ENCODE assay signal across 15 mouse cellular contexts in genomic region chr11:10194774-10195173, GRCm38 (mm10).
"Had no signal": no experiment of that assay in that cellular context is flagged by ENCODE, and none has a peak within 500 bp of the region (broad histone marks: within the 10 kb centered on the region; RNA-seq: fewer than 3 reads in every experiment).

No protein-coding gene starts in this region.

- ATAC-seq: liver, postnatal 0 days; lung, postnatal 0 days; midbrain, embryonic 16.5 days had no signal

- DNase-seq: liver, postnatal 0 days; lung, adult 2 months; lung, postnatal 14 days; lung, postnatal 36 days; midbrain, embryonic 14.5 days; retina, postnatal 1 day; right cerebral cortex, adult 18-20 months; right cerebral cortex, postnatal 25 days; right cerebral cortex, postnatal 4 days; spleen, adult 18-20 months; thymus, adult 18-20 months; thymus, postnatal 14 days; thymus, postnatal 36 days had no signal
